Mouse (Mus musculus) retina, postnatal 7 days (tissue): Measurements from ENCODE around the gene Nup35.

Experiments used
- DNase-seq: peaks from one replicate; pipeline ENCODE4 v3.0.0-alpha.2; 2012; ENCODE audit warnings: low read depth, low spot score

Nup35 gene

GRCm38 (mm10) chr2:80638364-80639241 lies 21.6 kb downstream of the Nup35 start:
- DNase-seq: peak; percentile 89

GRCm38 (mm10) chr2:80639398-80639797 lies 22.4 kb downstream of the Nup35 start:
- no peak for DNase-seq

- DNase-seq: no peak
These were observed 22.8 kb downstream of the Nup35 start for GRCm38 (mm10) chr2:80639864-80640263.

GRCm38 (mm10) chr2:80661414-80661813 lies 44.4 kb downstream of the Nup35 start:
- no peak for DNase-seq

- no peak for DNase-seq
These were observed 45.6 kb downstream of the Nup35 start for GRCm38 (mm10) chr2:80662682-80663081.

GRCm38 (mm10) chr2:80667396-80667964 lies 50.4 kb downstream of the Nup35 start:
- DNase-seq: no peak

GRCm38 (mm10) chr2:80669868-80670666 lies 53.0 kb downstream of the Nup35 start:
- DNase-seq: no peak

GRCm38 (mm10) chr2:80678803-80679202 lies 61.8 kb downstream of the Nup35 start:
- no peak for DNase-seq

- DNase-seq: no peak
These were observed 66.7 kb downstream of the Nup35 start for GRCm38 (mm10) chr2:80683727-80684239.

- no peak for DNase-seq
These were observed 67.5 kb downstream of the Nup35 start for GRCm38 (mm10) chr2:80684396-80685071.

- DNase-seq: no peak
These were observed 71.2 kb downstream of the Nup35 start for GRCm38 (mm10) chr2:80688261-80688660.

- no peak for DNase-seq
These were observed 90.4 kb downstream of the Nup35 start for GRCm38 (mm10) chr2:80707429-80707828.
